Mouse (Mus musculus) megakaryocyte, embryonic 14.5 days (primary cell): Measurements from ENCODE around the gene Cd19.

Experiments used
- FLI1 ChIP-seq: IDR thresholded peaks from 2 replicates; pipeline ENCODE4 v1.6.1; 2012; ENCODE audit warnings: low read length, inconsistent platforms, mixed read lengths
- GATA1 ChIP-seq: IDR thresholded peaks from 3 replicates; pipeline ENCODE4 v1.6.1; 2012; ENCODE audit warnings: mixed read lengths, low read length, inconsistent platforms, borderline replicate concordance

DNA sequence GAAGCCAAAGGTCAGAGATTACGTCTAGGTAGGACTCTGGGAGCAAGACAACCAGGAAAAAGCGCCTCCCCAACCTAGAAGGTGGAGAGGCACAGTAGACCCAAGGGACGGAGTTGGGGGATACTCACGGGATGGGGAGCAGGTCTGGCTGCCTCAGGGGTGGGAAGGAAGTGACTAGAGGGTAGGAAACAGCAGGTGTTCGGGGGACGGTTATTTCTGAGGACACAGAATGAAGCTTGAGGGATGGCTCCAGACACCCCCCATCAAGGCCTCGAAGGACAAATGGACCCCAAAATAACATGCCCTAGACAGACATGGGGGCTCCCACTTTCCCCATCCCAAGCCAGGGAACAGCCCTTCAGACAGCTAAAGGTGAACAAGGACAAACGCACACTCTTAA, 46.3 kb downstream of the Cd19 start:
- TF ChIP-seq GATA1 (no peak), FLI1 (no peak)
